Mouse (Mus musculus) CD4-positive, CD25-positive, alpha-beta regulatory T cell, adult 2 months (primary cell): ENCODE measurements around the gene Repin1.

Experiments used
- DNase-seq: peaks from one replicate; pipeline ENCODE4 v3.0.0-alpha.2; 2012; ENCODE audit warnings: low read depth, low spot score

The Repin1 gene

DNA sequence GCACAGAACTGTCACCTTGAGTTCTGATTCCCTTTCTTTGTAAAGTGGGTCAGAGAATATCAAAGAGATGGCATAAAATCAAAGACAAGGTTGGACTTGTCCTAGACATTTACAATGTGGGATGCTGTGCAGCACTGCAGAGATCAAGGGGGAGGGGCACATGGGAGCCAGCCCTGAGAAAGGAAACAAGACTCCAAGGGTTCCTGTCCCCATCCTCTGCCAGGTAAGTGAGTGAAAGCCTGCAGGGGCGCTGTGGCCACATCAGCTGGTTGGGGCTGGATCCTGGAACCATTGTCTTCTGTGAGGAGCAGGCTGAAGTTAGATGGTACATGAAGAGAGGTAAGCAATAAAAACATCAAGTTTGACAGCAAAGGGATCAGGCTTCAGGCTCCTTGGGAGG is 29.8 kb downstream of the Repin1 start:
- DNase-seq, result no peak

DNA sequence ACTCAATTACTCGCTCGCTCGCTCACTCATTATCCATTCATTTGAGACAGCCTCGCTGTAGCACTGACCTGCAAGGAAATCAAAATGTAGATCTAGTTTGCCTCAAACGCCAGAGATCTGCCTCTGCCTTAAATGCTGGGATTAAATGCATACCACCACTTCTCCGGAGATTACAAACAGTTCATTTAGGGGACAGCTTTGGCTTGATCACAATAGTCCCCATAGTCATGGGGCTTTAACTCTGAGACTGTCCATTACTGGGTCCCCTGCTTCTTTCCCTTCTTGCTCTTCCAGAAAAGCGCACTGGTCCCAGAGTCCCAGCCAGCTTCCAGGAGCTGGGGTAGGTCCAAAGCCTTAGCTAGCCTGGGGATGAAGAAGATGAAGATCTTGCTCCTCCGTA is 32.8 kb downstream of the Repin1 start, which contains the start of gene AI854703:
Gene AI854703, plus strand, starts transcription at position 301 of the 400 bp plus-strand sequence.
- no peak for DNase-seq

DNA sequence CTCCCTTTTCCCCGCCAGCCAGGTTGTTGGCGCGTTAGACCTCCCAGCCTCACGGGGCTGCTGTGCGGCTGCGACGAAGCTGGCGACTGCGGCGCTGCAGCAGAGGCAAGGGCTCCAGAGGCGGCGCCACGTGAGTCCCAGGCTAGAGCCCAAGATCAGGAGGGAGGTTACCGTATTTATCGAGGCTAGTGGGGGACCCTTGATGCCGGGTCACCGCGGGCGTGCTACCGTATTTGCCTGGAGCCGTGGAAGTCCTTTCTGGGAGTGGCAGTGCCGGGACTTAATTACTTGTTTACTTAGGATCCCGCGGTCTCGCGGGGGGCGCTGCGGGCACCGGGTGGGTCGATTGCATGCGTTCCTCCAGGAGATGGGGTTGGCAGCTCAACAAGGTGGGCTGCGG is 33.3 kb downstream of the Repin1 start:
- peak; percentile 74 for DNase-seq

DNA sequence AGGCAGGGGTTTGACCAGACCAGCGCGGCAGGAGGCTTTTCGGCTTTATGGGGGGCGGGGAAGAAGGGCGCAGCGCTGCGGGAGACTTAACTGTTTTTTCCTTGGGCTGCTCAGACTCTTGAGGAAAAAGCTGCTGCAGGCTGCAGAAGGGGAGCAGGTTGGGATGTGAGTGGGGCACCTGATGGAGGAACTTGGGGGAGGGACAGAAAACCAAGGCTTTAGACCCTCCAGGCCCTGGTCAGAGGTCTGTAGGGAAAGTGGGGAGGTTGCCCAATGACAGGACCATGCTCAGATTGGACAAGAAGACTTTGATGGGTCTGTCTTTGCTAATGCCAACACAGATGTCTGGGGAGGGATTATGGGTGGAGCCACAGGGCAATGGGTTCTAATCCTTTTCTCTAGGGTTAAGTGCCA is 33.8 kb downstream of the Repin1 start:
- no peak for DNase-seq

DNA sequence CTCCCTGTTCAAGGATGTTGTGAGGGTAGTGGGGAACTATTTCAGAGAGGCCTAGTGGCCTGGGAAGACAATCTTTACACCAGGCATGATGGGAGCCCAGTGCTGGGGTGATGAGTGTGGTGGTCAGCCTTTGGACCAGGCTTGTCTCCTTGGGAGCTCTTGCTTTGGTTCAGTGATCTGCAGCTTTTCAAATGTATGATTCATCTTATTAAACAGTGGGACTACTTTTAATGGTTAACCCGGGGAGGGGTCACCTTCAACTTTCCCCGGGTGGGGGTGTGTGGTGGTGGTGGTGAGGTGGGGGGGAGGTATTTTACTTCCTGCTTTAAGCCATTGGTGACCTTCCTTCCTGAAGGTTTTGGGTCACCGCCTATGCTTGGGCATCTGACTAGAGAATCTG is 34.7 kb downstream of the Repin1 start:
- DNase-seq, result no peak

DNA sequence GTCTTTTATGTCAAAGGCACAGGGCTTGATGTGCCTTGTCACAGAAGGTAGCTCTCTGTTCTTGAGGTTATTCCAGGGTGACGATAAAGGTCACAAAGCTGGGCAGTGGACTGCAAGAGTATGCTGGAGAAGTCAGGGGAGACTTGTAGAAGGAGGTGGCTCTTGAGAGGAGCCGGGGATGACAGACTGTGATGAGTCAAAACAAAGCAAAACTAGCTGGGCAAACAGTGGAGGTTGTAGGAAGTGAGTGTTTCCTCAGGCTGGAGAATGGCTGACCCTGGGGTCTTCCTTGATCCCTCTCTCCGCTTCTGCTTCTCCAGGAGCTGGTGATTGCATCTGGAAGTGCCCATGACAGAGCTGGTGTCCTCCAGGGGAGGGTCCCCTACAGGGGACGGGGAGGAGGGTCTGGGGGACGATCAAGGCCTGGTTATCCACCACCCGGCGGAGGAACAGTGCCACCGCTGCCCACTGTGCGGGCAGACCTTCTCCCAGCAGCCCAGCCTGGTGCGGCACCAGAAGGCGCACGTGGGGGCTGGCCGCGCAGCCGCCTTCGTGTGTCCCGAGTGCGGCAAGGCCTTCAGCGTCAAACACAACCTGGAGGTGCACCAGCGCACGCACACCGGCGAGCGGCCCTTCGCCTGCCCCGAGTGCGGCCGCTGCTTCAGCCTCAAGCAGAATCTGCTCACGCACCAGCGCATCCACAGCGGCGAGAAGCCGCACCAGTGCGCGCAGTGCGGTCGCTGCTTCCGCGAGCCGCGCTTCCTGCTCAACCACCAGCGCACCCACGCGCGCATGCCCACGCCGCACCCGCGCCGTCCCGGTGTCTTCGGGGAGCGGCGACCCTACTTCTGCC is 35.4 kb downstream of the Repin1 start:
- peak; percentile 77 for DNase-seq

DNA sequence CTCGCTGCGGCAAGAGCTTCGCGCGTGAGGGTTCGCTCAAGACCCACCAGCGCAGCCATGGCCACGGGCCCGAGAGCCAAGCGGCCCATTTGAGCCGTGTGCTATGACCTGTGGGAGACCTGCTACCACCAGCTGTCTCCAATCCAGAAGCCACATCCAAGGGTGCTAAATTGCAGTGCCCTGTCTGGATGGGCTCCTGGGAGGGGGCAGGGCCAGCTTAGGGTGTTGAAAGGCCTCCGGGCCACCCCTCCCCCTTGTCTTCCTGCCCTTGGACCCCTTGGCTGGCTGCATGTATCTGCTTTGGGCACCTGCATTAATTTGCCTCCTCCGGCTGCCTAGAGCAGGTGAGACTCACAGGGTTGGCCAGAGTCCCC is 36.0 kb downstream of the Repin1 start:
- no peak for DNase-seq

DNA sequence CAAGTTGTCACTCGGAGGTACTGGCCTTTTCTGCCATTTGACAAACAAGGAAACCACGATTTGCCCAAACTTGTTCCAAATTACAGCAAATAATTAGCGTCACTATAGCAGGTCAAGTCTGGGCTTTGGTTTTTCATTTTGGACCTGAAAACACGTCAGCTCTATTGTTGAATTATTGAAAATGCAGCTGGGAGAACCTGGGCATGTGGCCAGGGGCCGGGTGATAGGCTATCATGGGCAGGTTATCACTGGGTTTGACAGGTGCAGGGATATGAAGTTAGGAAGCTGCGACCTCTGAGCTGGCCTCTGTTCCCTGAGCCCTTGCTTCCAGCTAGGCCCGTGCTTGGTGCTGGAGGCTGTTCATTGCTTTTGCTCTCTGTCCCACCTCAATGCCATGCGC is 37.1 kb downstream of the Repin1 start:
- DNase-seq, result no peak

DNA sequence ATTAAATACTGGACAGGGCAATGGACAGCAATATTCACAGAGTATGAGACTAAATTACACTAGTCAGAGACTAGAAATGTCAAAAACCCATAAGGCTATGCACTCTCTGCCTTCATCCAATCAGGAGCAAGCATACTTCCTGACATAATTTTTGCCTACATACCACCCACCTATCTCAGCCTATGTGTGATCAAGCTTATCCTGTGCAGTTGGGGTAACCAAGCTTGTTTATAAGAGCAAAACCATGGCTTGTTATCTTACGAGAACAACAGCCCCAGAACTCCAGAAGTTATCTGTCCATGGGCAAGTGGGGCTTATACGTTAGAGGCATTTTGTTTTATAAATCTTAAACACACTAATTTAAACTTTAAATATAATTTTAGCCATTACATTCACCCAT is 41.4 kb downstream of the Repin1 start:
- no peak for DNase-seq

DNA sequence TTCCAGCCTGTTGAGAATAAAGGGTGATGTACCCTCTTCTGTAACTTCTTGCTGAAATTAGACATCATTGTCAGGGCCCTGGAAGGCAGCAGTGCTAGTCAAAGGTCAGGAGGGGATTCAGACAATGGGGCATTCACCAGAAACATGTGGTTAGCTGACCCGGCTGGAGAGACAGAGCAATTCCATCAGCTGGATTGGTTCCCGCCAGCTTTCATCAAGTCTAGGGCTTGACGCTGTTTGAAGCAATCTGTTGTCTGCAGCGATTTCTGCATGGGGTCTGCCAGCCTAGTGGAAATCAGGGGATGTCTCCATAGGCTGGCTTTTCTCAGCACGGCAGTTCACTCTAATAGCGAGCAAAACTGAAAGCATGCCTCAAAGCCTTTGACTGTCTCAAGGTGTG is 42.8 kb downstream of the Repin1 start:
- no peak for DNase-seq

DNA sequence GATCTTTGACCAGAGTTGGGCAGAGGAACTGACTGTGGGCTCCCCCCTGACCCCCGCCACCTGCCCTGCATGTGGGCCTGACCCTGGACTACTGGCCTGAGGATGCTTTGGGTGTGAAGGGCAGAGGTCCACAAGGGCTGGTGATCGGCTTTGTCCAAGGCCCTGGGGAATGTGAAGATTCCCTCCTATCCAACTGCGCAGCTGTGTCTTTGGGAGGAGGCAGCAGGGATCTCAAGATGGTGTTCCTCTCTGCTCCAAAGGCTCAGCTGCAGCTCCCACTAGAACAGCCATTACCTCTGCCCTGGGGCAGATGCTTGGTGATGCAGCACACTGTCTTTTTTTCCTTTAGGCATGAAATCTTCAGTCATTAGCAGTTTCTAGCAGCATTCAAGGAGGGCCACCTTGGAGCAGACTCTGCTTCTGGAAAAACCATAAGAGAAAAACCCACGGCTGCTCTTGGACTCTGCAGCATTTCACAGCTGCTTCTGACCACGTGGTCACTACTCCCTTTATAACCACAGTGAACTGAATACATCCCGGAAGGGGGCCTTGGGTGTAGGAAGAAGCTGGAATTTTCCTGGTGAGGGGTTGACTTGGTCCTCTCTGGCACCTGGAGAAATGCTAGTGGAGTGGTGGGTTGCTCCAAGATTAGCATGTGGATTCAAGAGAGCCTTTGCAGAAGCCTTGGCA is 44.3 kb downstream of the Repin1 start:
- no peak for DNase-seq

DNA sequence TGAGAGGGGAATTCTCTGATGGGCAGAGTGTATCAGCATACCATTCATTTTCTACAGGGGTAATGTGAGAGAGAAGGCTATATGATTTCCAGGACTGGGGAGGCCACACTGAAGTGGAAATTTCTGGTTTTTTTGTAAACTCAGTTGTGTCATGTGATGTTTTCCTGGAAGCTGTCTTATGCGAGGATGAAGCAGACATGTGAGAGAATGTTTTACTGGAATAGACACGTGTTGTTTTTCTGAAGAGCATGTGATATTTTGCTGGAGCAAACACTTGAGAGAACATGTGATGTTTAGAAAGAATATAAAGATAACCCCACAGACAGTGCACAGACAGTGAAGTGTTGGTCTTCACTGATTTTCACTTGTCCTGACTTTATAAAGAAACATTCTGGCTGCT is 44.9 kb downstream of the Repin1 start:
- no peak for DNase-seq

DNA sequence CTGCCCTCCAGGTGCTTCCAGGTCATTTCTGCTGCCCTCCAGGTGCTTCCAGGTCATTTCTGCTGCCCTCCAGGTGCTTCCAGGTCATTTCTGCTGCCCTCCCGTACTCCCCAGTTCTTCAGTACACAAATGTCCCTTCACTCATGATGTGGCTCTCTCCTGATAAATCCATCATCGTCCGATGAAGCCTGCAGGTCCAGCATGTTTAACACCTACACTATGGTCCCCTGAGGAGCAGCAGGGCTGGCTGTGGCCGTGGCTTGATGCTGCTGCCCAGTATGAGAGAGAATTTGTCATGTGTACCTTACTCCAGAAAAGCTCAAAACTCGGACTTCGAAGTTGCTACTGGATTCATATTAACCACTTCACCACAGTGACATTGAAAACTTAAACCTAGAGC is 47.7 kb downstream of the Repin1 start:
- no peak for DNase-seq

DNA sequence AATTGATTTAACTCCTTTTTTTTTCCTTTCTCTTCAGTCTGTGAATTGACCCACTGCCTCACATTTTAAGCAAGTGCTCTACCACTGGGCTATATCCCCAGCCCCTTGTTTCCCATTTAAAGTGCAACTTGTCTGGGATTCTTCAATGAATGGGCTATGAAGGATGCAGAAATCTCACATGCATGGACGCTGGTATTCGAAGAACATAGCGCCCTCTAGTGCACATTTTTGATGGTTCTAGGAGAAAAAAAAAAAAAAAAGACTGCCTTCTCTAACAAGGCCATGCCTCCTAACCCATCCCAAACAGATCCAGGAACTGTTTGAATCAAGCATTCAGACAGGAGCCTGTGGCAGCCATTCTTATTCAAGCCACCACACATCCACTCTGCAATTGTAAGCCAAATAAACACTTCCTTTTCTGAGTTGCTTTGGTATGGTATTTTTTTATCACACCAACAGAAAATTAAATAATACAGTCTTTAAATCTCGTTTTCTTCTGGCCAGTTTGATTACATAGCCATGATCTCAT is 49.1 kb downstream of the Repin1 start:
- DNase-seq, result peak; percentile 84

DNA sequence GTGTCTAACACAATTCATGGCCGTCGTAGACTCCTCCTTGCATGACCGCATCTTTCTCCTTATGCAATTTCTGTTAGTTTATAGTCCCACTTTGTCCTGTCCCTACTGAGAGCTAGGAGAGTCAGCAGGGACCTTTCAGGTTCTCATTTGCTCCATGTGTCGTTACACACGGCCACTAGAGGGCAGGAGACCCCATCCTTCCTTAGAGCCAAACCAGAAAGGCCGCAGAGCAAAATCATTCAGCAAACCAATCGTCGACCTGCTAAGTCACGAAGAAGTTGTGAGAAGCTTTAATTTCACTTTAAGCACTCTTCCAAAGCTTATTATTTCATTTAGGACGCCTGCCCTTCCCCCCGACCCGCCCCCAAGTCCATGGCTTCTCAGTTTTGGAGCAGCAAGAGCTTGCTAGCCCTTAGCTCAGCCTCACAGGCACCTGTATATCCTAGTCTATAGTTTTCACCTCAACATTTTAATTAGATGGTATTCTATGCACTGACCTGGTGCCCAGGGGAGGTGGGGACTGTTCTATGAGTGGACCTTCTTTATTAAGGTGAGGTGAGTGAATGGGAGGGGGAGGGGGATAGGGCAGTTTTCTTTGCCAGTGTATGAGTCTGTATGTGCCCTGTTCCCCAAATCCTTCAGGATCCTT is 52.1 kb downstream of the Repin1 start:
- peak; percentile 93 for DNase-seq

DNA sequence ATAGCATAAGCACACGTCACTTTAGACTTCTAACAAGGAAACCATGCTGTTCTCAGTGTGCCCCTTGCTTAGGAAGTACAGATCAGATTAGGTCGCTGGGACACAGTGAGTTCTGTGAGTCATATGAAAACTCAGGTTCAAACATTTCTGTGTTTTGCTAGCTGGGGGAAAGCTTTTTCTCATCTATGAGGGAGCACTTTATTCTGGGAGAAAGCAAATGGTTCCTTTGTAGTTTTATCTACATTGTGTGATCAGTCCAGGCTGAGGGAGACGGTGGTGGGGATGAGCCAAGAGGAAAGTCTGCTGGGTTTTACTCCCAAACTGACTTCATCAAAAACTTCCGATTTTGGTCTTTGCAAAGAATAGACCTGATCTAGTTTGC is 52.6 kb downstream of the Repin1 start:
- DNase-seq, result peak; percentile 45

DNA sequence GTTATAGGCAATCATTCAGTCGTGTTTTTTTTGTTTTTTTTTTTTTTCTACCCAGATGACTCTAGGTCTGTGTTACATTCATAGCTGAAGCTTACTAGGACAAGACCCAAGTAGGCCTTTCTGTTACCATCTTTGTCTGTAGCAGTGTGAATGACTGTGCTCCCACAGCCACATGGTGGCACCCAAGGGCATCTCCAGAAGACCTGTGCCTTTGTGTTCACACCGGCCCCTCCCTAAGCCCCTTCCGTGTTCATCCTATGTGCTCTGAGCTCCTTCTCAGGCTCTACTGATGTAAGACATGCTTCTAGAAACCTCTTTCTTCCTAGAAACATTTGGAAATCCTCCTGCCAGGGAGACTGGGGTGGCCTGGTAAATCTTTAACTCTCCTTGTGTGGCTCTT is 53.3 kb downstream of the Repin1 start, which contains the start of gene Gimap8:
Gene Gimap8, plus strand, starts transcription at position 240 of the 400 bp plus-strand sequence.
- DNase-seq, result peak; percentile 95

DNA sequence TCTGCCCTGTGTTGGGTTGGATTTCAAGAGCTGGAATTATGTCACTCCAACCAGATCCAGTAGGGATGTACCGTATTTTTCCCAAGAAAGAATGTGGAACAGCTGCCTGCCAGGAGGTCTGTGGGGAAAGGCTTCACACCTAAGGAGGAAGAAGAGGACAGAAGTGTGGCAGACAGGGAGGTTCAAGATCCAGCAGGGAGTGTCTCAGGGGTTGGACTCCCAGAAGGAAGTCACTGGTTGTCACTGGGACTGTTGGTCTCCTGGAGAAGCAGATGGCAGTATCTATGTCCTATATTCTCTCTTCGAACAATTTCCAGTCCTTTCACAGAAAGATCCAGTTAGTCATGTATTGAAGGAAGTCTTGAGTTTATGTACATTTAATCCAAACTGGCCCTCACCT is 53.9 kb downstream of the Repin1 start:
- DNase-seq, result no peak
